Mouse (Mus musculus) retina, embryonic 14.5 days (tissue): ENCODE measurements around the gene Trim2.

Experiments used
- DNase-seq: peaks from one replicate; pipeline ENCODE4 v3.0.0-alpha.2; 2015; ENCODE audit warnings: low spot score

Trim2 gene

DNA sequence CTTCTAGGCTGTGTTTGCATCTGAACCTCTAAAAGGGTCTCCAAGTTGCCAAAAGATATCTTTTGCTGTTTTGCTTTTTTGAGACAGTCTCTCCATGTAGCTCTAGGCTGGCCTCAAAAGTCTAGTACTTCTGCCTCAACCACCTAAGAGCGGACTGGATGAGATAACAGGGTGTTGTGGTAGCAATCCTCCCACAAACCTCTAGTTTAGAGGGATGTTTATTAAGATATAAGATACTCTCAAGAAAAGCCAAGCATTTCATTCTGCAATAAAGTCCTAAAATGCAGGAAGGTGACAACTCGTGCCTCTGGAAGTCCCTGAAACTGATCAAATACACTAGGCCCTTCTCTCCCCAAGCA is 52.2 kb downstream of the Trim2 start:
- DNase-seq, result no peak

DNA sequence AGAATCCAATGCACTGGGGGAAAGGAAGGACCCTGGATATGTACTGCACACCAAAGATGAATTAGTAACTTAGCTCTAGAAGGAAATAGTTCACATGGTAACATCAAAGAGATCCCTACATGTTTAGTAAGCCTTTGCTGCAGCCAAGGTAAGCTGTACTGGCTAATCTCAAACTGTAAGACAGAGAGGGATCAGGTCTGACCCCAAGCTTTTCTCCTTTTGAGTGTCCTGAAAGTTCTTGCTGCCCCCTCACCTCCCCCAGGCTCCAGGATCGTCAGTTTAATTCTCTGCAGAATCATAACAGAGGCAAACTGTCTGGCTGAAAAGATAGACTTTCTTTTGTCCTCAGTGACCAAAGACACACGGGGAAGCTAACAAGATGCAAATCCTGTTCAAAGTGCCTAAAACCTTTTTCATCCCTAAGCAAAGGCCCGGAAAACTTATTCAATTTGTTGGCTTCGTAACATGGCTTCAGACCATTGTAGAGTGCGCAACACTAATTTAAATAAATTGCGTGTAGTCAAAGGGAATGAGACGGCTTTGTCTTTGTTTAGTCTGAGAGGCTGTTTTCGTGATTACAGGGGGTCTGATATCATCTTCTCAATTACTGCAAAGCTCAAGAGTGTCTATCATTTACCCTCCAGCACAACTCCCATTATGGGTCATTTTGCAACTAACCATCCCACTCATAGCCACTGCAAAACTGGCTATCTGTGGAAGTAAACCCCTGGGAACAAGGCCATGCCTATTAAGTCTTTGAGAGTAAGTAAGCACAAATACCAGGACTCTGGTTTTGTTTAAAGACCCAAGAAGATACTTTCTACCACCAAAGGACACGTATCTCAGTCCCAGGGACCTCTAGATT is 52.8 kb downstream of the Trim2 start:
- no peak for DNase-seq

DNA sequence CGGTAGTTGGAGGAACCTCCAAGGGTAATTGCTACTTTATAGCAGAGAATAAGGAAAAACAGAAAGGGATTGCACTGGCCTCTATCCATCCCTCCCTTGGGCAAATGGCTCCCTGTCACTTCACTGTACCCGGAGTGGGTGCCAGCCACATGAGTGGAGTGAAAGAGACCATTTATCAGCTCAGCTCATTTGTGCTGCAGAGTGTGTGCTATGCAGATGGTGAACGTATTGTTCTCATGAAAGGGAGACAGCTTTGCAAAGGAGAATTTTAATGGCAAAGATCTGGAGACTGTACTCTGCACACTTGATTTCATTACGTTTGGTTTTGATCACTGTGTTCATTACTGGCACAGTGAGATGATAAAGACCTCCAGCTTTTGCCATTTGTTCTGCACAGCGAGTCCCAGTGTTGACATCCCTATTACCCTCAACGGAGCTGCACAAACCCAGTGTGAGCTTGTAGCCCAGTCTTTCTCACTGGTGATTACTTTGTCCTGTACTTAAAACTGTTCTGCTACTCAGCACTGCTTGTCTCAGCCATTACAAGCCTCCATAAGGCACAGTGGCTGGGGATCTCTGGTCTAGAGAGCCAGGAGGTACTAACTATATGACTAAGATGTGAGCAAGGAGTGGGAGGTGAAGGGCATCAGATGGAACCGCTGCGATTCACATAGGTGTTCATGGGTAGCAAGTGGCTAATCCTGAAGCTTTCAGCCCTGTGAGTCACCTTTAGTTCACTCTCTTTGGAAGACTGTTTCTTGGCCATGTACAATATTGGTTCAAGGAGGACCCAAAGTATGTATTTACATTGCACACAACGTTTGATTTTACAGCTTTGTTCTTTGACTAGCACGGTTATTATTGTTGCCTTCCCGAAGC is 53.7 kb downstream of the Trim2 start:
- DNase-seq, result no peak

- DNase-seq, result no peak
Observed at GRCm38 (mm10) chr3:84251721-84252120, 55.0 kb downstream of the Trim2 start.

GRCm38 (mm10) chr3:84250275-84250674 is 56.4 kb downstream of the Trim2 start:
- no peak for DNase-seq

DNA sequence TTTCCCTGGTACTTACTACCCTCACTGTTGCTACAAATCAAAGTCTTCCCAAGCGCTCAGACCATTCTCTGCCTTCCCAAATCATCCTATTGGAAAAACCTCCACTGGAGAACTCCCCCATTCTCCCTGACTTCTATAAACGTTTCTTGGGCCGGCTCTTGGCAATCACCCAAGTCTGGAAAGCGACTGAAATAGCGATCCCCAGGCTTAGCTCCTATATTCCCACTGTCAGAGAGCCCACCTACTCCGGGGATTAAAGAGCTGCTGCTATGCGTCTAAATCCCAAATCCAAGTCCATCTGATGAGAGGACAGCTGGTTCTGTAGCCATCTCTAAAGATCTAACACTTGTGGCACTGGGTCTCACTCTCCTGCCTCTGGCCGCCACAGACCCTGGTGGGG is 58.9 kb downstream of the Trim2 start:
- DNase-seq, result no peak

DNA sequence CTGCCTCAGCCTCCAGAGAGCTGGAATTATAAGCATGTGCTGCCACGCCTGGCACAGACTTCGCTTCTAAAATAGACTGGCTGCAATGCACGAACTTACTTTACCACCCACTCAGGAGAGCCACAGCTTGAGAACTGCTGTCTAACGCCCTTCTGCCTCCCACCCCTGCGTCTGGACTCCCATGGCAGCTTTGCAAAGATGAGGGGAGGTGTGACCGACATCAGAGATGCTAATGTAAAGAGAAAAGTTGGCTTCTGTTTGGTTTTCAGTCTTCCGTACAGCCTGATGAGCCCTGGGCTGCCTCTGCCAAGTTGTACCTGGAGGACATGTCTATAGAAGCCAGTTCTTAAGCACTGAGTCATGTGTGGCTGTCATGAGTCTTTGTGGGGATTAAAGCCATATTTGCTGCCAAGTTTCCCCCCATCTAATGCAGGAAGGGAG is 60.2 kb downstream of the Trim2 start:
- DNase-seq, result no peak

GRCm38 (mm10) chr3:84243116-84243515 is 63.6 kb downstream of the Trim2 start:
- no peak for DNase-seq

GRCm38 (mm10) chr3:84242497-84242896 is 64.2 kb downstream of the Trim2 start:
- DNase-seq, result no peak

GRCm38 (mm10) chr3:84241098-84241497 is 65.6 kb downstream of the Trim2 start:
- no peak for DNase-seq

- DNase-seq, result no peak
Observed at GRCm38 (mm10) chr3:84235420-84236304, 71.0 kb downstream of the Trim2 start.

DNA sequence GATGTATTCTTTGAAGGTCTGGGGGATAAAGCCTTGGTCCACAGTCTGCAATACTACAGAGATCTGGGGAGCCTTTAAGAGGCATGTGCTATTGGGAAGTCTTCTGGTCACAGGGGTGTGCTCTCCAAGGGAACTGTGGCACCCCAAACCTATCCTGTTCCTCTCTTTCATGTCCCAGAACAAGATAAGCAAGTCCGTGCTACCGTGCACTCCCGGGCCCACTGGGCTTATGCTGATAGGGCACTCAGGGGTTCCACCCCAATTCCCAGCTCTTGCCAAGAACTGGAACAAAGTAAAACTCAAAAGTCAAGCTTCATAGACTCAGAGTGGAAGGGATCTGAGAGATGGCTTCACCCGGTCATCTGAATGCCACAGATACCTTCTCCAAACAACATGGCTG is 72.1 kb downstream of the Trim2 start:
- no peak for DNase-seq

DNA sequence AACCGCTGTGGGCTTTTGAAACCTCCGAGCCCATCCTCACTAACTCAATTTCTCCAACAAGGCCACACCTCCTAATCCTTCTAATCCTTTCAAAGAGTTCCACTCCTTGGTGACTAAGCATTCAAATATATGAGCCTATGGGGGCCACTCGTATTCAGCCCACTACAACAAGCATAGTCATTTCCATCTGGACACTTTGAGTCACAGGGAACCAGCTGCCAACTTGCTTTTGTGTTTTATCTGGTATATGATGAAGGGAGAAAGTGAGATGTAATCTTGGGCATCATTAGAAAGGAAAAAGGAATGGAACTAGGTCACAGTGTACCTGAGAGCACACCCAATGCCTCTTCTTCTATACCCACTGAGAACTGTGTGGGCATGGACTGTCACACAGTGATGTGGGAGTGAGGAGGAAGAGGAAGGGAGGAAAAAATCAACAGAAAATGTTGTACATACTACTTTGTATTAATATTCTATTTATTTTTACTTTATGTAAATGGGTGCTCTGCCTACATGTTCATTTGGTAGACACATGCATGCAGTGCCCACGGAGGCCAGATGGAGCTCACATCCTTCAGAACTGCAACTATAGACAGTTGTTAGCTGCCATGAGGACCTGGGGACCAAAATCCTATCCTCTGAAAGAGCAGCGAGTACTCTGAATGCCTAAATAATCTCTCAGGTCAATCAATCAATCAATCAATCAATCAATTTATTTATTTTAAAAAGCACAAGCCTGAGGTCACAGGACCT is 72.8 kb downstream of the Trim2 start:
- DNase-seq, result no peak

DNA sequence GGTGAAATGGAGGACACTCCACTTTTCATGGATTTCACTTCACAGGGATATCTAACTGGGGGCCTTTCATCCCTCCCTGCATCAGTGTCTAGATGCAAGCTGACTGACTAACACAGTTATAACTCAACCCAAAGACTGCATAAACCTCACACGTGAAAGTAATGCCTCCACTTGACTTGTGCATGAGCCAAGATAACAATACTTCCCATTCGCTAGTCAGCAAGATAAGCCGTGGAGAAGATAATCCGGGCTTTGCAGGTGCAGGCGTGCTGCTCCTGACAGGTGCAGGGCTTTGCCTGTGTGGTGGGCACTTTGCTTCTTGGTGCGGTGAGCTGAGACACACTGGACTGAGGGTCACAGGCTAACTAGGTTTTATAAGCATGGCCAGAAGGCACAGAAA is 74.4 kb downstream of the Trim2 start:
- no peak for DNase-seq

- no peak for DNase-seq
Observed at GRCm38 (mm10) chr3:84230988-84231387, 75.7 kb downstream of the Trim2 start.

- peak; percentile 65 for DNase-seq
Observed at GRCm38 (mm10) chr3:84228911-84229310, 77.8 kb downstream of the Trim2 start.

DNA sequence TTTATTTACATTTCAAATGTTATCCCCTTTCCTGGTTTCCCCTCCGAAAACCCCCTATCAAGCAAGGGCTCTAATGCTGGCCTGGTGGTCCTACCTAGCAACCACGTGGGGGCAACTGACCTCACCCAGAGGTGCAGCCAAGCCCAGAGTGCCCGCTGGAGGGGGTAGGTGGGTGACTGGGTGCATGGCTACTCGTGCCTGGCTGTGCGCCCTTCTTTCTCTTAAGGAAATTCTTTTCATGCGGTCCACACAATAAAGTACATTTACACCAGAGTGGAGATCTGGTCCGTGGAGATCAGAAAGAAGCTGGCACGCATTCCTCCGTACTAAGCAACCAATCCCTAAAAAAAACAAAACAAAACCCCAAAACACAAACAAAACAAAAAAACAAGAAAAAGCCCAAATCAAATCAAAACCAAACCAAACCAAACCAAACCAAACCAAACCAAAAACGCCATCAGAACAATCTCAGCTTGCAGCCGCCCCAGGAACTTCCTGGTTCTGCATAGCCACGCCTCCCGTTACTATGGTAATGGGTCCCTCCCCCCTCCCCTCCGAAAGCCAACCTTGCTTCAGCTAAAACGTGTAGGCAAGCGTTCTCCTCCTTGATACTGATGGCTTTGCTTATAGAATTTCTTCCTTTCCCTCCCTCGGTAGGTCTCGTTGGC is 78.3 kb downstream of the Trim2 start:
- peak; percentile 91 for DNase-seq

- DNase-seq, result no peak
Observed at GRCm38 (mm10) chr3:84227628-84228027, 79.0 kb downstream of the Trim2 start.

GRCm38 (mm10) chr3:84224982-84225381 is 81.7 kb downstream of the Trim2 start:
- no peak for DNase-seq

GRCm38 (mm10) chr3:84220748-84221147 is 85.9 kb downstream of the Trim2 start:
- peak; percentile 83 for DNase-seq

GRCm38 (mm10) chr3:84220326-84220725 is 86.4 kb downstream of the Trim2 start:
- no peak for DNase-seq
